Comparison of ENCODE assay signal across 19 mouse cellular contexts in the genomic region with DNA sequence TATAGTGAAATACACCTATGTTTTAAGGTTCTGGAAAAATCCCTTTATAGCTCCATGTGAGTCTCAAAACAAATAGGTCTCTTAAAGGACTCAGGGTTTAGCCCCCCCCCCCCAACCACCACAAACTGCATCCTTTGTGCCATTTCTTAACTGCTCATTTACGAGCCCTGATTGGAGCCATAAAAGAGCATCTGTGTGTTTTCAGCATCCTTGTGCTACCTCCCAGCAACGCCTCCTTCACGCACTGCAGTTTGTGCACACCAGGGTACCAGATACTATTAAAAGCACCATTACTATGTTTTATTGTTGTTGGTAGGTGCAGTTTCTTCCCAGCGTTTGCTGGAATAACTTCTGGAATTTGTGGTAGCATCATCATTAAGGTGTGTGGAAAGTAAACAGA.
"Had no signal": no experiment of that assay in that cellular context is flagged by ENCODE, and none has a peak within 500 bp of the region (broad histone marks: within the 10 kb centered on the region; RNA-seq: fewer than 3 reads in every experiment).

No protein-coding gene starts in this region.

- H3K27me3 ChIP-seq: limb, embryonic 13.5 days; liver, embryonic 13.5 days had no signal

- H3K36me3 ChIP-seq: liver, embryonic 13.5 days had no signal

- H3K9me3 ChIP-seq: kidney, embryonic 15.5 days; liver, embryonic 13.5 days had no signal

- H3K4me1 ChIP-seq: liver, embryonic 13.5 days had no signal

- H3K4me3 ChIP-seq: kidney, embryonic 15.5 days; limb, embryonic 13.5 days; liver, embryonic 13.5 days had no signal

- DNase-seq: kidney, adult 11 months; kidney, adult 8-10 months; kidney, postnatal 10 days; kidney, postnatal 36 days; layer of hippocampus, postnatal 36 days; liver; liver, embryonic 13.5 days; lung, adult 2 months; lung, postnatal 14 days; lung, postnatal 4 days; midbrain, embryonic 14.5 days; retina, postnatal 1 day; thymus, adult 2 months; thymus, postnatal 14 days; thymus, postnatal 4 days had no signal

- H3K4me2 ChIP-seq: kidney, embryonic 15.5 days; liver, embryonic 13.5 days; midbrain, embryonic 11.5 days had no signal

- H3K27ac ChIP-seq: kidney, embryonic 15.5 days; limb, embryonic 13.5 days; liver, embryonic 13.5 days; stomach, postnatal 0 days had no signal

- H3K9ac ChIP-seq: kidney, embryonic 15.5 days; limb, embryonic 13.5 days; liver, embryonic 13.5 days had no signal
